Mouse (Mus musculus) layer of hippocampus, postnatal 14 days (tissue): ENCODE results near the gene Klrb1f. TPM values are rescaled to one million over a fixed set of nuclear protein-coding genes. Genes with fewer than 3 reads are reported as not detected.
"Not testable (repeated sequence)": the region's sequence is repeated elsewhere in the genome, so short reads cannot be mapped to it uniquely, and the experiment has no call there.

Experiments used
- DNase-seq, 2 experiments: peaks; one replicate each; pipeline ENCODE4 v3.0.0; 2021 to 2022; ENCODE audit warnings: low spot score in 2 of 2, mixed read lengths in 1 of 2
- long read RNA-seq, 2 experiments: library from polyadenylated mRNA; stranded (forward); transcript quantifications; one replicate each; pipeline ENCODE4 v2.0.0; 2021
- total RNA-seq, 2 experiments: library from RNA; stranded (reverse); gene quantifications; 2 replicates each; pipeline ENCODE4 v1.2.3; 2021

The Klrb1f gene
- not detected for total RNA-seq
- long read RNA-seq, experiment 1 = 0 reads
- long read RNA-seq, experiment 2 = 0 reads

DNA sequence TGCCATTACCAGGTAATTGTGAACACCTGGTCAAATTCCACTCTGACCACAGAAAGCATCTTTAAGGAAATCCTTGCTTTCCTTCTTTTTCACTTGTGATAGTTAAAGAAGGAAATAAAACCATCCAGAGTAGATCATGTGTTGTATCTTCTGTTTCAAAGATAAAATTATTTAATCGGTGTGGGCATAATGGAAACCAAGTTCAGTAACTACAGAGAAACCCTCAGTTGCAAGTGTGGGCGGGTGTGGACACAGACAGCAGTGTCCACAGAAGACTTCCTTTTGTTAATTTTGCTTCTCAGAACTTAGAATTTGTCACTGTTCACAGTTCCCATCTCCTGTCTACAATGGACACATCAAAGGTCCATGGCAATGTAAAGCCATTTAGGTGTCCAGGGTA, at the start of gene Klrb1f:
Klrb1f (plus strand) TSS at position 301 of the 400 bp plus-strand sequence.
- DNase-seq = no peak

DNA sequence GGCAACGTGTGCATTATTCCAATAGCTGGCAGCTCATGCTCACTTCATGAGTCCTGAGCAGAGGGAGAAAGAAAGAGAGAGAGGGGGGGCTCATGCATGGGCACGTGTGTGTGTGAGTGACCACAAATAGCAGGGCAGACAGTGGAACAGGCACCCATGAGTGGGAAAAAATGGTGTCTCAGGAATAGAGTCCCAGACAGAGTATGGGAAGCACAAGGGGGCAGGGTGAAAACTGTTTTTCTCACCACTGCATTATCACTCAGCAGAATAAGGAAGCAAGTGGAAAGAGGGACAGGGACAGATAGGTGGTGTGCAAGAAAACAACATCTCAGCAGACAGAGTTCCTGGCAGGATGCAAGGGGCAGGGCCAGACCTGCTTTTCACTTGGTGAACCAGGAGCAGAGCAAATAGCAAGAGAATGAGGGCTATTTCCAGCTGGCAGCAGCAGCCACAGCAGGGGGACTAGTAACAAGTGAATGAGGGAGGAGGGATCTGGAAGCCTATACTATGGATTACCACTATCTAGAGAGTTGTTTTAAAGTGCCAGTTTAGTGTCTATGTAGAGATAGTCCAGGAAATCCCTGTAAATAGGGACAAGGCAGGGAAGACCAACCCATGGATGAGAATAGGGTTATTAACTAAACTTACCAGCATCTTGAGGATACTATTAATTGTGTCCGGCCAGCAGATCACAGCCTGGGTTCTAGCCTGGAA, 49.5 kb upstream of the Klrb1f start:
- DNase-seq = no peak

DNA sequence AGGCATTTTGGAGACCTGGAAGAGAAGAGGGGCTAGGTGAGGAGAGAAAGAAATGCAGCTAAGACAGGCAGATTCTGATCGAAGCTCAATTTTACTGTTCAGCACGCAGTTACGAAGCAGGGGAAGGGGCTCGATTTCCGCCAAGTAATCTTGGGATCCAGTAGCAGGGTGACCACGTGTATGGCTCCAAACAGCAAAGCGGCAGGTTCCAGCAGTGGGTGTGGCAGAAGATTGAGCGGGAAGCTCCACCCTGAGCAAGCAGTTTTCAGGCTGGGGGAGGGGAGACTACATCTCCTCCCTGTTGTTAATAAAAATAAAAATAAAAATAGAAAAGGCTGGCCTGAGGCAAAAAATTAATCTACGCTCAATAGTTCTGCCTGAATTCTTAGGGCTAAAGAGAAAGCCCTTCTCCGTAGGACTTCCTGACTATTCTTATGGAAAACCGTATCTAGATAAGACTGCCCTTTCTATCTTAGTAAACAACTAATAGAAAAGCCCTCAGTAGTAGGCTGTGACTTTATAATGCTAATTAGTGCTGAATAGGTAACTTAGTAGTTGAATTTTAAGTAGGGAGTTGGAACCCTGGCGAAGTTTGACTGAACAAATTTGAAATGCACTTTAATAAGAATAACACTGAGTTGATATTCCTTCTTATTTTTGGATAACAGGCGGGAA, 48.8 kb upstream of the Klrb1f start:
- no peak for DNase-seq

DNA sequence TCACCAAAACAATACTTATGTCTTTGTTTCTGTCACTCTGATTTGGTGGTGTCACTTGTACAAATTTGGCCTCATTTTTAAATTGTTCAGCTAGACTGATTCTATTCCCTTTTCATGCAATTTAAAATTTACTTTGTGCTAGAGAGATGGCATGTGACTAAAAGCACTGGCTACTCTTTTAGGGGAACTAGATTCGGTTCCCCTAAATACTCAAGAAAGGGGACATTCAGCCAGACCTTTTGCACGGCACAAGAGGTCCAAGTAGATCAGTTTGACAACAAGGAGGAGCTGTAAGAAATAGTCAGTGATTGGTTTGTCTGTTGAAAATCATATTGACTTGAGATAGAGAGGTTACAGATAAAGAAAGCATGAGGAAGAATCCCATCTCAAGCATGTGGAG, 44.3 kb upstream of the Klrb1f start:
- no peak for DNase-seq

DNA sequence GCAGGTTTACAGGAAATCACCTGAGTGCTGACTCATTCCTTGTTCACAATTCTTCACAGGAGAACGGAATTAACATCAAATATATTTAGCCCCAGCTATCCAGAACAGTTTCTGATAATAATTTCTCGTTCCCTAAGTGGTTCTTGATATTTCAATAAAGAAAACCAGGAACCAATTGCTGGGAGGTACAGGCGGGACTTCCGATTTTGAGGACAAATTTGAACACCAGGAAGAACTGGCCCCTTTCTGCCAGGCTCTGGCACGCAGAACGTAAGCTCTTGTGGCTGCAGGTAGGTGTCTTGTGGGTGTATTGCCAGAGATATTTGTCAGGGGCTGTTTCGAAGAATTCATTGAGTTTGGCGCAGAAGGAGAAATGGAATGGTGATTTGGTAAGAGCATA, 37.1 kb upstream of the Klrb1f start:
- no peak for DNase-seq

DNA sequence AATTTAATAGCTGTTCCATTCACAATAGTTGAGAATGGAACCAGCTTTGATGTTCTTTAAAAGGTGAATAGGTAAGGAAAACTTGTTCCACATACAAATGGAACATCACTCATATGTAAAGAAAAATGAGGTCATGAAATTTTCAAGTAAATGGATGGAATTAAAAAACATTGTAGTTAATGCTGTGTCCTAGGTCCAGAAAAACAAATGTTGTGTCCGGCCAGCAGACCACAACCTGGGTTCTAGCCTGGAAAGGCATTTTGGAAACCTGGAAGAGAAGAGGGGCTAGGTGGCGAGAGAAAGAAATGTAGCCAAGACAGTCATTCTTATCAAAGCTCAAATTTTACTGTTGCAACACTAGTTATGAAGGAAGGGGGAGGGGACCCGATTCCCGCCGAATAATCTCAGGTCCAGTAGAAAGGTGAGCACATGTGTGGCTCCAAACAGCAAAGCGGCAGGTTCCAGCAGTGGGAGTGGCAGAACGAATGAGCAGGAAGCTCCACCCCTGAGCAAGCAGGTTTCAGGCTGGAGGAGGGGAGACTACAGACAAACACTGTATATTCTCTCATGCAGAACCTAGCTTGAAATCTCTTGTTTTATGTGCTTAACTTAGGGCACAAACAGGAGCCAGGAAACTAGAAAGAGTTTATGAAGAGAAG, 35.7 kb upstream of the Klrb1f start:
- not testable (repeated sequence) for DNase-seq

DNA sequence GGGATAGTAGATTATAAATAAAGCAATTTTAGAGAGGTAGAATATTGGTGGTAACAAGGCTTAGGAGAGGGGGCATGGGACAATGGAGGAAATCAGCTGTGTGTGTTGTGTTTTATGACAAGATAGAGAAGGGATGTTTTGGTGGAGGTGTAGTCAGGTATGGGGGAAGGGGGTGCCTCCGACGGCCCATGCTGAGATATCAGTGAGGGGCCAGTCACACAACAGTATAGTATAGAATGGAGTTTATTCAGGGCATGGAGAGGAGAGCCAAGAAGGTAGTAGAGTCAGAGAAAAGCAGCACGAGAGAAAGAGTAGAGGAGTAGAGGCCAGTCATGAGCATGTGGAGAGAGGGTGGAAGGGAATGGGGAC, 35.2 kb upstream of the Klrb1f start:
- DNase-seq = no peak

DNA sequence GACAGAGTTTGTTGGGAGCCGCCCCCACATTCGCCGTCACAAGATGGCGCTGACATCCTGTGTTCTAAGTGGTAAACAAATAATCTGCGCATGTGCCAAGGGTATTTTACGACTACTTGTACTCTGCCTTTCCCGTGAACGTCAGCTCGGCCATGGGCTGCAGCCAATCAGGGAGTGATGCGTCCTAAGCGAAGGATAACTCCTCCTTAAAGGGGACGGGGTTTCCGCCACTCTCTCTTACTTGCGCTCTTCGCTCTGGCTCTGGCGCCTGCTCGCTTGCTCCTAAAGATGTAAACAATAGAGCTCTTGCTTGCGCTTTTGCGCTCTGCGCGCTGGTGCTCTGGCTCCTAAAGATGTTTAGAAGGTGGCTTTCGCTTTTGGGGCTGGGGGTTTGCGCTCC, 33.7 kb upstream of the Klrb1f start:
- DNase-seq = not testable (repeated sequence)

DNA sequence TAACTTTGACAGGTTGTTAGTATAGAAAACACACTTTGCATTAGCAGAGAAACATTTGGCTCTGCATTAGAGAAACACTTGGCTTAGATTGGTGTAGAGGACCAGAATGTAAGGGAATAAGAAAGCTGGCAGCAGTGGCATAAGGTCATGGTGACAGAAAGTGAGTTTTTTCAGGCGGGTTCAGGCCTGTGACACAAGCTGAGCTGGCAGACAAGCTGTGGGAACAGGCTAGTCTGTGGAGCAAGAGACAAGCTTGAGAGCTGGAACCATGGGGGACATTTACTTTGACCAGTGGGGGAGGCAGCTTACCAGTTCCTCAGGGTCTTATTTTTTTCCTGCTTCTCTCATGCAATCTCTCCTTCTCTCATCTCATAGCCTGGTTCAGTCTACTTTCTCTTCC, 32.7 kb upstream of the Klrb1f start:
- DNase-seq = no peak

DNA sequence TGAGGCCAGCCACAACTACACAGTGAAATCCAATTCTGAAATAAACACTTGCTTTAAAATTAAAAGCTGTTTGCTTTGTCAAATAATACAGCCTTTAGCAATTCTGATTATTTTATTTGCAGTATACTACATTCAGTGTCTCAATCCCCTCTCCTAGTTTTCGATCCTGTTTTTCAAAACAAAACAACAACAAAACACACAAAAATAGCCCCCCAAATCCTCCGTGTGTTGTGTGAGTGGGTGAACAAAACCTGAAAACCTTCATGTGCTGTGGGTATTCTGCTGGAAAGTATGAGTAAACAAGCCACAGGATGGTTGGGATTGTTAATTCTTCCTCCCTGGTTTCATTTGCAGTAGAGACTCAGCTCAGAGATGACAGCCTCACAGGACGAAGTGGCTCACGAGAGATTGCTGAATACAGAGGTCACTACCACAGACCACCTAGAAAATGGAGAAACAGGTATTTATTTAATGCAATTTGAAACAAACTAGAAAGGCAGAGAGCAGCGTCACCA, 31.9 kb upstream of the Klrb1f start:
- no peak for DNase-seq

DNA sequence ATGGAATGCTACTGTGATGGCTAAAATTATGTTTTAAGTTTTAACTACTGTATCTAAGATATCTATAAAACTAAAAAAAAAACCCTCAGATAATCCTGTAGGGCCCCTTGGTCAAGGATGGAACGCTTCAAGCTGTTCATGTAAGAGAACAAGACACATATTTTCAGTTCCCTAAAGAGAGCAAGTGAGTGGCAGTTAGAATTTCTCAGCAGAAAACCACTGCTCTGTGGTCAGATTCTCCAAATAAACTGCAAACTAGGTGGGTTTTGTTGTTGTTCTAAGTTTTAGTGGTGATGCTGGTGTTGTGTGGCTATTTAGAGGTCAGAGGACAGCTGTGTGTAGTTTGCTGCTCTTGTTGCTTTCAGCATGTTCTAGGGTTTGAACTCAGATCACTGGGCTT, 31.3 kb upstream of the Klrb1f start:
- DNase-seq = no peak

DNA sequence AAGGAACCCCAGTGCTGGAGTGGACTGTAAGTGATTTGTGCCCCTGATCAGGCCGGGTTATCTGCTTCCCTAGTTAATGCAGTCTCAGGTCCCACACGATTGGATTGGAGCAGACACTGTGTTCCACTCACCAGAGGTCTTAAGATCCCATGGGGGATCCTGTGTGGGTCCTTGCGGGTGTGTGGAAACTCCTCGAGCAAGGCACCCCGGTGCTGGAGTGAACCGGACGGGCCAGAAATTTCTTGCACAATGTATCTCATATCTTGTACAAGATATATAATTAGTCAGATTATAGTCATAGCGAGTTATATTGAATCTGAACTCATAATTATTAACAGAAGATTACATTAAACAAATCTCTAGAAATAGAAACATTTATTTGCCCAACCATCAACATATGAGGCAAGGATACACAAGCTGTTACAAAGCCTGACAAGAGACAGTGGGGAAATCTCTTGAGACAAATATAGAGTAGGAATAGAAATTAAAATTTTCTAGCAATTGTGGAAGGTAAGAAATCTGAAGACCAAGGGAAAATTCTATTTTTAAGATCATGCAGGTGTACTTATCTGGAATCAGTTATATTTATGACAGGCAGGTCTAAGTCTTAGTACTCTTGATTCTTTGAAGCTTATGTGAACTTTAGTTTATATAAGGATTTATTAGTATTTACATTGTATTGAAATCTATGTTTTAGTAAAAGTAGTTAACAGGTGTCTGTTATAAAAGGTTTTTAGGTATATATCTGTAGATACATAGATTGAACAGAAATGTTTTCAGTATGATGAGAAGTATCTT, 18.1 kb upstream of the Klrb1f start:
- DNase-seq = no peak

DNA sequence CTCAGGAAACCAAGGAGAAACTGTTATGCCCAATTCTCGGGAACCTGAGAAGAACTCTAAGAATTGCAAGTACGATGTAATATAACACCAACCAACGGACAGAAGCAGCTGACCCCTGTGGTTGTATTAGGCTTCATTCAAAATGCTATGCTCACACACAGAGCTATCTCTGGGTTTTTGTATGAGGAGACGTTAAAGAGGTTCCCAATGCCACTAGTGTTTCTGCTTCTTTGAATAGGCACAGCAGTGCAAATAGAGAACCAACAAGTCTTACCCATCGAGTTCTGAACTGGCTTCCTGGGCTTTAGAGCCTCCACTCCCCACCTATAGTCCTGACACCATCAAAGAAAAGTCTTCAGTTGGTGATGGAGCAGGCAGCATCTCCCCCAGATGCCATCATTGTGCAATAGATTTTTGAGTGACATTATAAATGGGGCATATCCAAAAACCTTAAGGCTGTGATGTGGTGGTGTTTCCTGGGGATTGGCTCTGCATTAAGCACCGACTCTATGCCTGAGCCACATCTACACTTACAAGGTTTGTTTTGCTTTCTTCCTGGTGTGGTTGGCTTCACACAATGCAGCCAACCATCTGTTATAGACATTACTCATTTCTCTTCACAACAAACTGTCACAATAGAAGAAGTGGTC, 15.4 kb upstream of the Klrb1f start:
- no peak for DNase-seq

DNA sequence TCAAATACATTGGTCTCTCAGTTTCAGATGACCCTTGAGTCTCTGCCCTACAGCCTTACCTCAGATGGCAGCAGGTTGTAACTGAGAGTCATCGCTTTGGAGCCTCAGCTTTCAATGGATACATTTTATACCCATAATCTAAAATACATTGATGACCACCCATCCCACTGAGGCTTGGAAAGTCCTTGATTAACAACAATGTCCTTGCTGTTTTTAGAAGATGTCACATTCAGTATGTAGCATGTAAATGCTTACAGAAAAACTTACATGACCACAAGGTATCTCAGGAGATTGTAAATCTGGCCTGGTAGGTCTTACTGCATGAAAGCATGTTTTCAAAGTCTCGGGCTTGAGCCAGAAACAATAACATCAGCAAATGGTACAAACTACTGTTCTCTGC, 14.7 kb upstream of the Klrb1f start:
- DNase-seq = no peak

DNA sequence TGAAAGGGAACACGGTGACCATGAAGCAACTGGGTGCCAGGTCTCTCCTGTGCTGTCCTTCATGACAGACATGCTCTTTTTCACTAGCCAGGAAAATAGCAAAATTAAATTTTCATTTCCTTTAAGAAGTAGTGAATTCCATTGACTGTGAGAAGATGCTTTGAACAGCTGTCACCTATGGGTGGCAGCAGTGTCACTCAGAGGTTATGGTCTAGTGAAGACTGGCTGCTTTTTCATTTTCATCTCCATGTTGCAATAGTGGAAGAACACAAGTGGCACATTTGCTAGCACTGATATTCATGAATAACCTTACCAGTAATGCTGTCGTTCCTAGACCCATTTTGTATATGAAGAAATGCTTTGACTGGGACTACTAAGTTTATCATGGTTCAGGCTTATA, 12.3 kb upstream of the Klrb1f start:
- DNase-seq = no peak

DNA sequence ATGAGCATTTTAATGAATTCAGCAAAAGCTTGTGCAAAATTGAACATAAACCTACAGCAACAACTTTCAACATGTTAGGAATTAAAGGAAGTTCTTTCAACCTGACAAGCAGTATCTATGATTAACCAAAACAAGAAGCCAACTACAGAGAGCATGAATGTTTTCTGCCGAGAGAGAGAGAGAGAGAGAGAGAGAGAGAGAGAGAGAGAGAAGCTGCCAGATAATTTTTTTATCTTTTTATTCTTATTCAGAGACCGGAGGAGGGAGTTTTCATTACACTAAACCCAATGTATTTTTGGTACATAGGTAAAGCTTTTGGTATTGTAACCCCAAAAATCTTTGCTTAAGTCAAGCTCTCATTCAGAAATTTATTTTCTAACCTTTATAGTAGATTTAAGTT, 10.7 kb upstream of the Klrb1f start:
- DNase-seq = no peak

DNA sequence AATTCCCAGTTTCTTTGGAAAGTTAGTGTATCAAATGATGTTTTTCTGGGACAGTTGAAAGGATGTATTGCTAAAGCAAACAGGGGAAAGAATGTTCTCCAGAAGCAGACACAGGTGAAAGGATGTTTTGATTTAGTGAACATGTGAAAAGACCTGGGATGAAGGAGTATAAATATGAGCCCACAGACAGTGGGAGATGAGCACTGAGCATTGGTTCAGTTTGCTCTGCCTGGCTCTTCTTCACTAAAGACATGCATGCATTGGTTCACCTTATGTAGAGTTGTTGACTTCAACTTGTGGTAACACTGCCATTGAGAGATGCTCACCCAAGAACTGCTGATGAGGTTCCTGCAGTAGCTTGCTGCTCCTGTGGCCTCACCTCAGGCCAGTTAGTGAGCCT, 9.4 kb upstream of the Klrb1f start:
- DNase-seq = no peak

DNA sequence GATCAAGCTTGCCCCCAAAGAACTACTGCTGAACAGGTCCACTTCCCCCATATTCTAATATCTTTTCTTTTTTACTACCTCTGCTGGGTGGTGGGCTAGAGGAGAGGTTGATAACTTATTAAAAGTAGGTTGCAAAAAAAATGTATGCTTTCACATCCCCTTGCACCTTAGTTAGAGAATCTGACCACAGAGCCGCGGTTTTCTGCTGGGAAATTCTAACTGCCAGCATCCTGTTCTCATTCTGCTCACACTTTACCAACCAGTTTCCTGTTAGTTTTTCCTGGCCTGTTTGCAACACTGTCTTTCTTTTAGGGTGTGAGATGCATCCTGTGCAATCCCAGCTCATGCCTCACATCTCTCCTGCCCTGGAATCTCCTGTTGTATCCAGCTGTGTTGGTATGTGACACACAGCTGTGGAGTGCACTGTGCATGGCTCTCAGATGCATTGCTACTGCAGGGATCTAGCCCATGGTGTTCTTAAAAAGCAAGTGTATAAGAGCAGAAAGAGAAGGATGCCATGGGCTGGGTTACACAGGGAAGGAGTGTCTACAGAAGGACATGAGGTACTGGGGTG, 8.7 kb upstream of the Klrb1f start:
- DNase-seq = no peak

DNA sequence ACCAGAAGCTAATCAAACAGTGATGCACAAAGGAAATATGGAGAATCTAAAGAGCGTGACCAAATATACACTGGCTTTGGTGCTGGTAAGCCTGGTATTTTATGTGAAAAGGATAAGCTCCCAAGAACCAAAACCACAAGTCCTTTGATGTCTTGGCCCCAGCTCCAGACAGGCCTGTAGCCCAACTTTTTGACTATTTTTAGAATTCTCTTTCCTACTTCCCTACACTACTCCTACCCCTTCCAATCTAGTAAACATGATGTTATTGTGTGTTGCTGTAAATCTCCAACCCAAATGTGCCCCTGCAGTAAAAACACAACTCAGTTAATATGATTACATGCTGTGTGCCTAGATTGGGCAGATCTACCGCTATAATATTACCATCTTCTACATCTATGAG, 4.2 kb upstream of the Klrb1f start:
- DNase-seq = no peak

DNA sequence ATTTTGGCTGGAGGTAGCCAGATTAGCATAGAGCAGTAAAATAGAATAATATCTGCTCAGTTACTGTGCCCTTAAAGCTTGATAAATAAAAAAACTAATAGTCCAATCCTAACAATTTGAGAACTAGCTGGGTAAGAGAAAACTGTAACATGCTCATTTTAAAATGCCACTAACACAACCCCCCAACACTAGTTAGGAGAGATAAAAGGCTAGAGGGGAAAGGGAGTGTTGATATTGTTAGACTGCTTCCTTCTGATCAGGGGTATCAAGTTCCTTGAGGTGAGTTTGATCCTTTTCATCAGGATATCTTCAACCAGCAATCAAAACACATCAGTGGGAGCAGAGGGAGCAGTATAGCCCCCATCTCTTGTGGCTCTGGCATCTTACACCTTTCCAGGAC, 3.2 kb upstream of the Klrb1f start:
- DNase-seq = no peak

DNA sequence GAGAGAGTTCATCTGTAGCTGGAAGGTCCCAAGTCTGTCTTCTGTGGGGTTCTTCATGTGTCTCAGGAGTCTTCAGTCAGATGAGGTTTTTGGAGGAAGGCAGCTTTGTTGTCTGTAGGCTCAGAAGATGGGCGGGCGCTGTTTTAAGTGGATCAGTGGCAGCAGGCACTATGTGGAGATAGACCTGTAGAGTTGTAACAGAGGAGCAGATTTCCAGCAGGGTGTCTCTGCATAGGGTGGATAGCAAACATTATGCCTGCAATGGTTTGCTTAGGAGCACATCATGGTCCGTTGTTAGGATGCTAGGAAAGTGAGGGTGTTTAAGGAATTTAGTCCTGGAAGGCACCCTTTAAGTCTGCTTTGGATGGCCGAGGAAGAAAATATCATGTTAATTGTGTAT, 2.7 kb downstream of the Klrb1f start:
- no peak for DNase-seq
